Mouse (Mus musculus): Measurements from ENCODE around the gene Hspb7.

GRCm38 (mm10) chr4:141427921-141428320 is 7.3 kb downstream of the Hspb7 start:
- TF ChIP-seq GATA1 (IDR thresholded peaks at IDR 0.05; ENCODE audit: low read length) = no peak
- no peak for TF ChIP-seq TAL1 (IDR thresholded peaks at IDR 0.05; ENCODE audit: low read length)

Measured in erythroblast, embryonic 14.5 days (primary cell).